Mouse (Mus musculus): ENCODE results near the gene Taf8. TPM values are rescaled to one million over a fixed set of nuclear protein-coding genes. Genes with fewer than 3 reads are reported as not detected.

Taf8 gene
- total and polyA plus RNA-seq, 2 experiments from 2014 or later, result 11.5 to 15.1 TPM

DNA sequence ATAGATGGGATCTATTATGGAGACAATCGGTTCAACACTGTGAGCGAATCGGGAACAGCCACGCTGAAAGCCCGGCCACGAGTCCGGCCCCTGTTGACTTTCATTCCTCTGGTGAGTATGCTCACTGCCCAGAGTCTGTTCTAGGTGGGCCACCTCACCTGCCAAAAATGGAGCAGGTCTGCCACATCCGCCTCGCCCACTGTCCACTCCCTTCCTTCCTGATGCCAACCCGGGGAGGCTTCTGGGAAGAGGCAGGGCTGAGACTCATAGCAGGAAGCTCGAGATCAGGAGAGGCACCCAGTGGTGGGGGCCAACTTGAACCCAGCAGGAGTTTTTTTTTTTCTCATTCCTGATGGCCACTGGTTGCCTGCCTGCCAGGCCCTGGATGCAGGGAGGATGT, 55.5 kb downstream of the Taf8 start:
- DNase-seq (ENCODE audit: low spot score), result no peak
- TF ChIP-seq CTCF (IDR thresholded peaks at IDR 0.05), result no peak
- 90% methylated on average over 11 of the region's 11 CpGs for WGBS

DNA sequence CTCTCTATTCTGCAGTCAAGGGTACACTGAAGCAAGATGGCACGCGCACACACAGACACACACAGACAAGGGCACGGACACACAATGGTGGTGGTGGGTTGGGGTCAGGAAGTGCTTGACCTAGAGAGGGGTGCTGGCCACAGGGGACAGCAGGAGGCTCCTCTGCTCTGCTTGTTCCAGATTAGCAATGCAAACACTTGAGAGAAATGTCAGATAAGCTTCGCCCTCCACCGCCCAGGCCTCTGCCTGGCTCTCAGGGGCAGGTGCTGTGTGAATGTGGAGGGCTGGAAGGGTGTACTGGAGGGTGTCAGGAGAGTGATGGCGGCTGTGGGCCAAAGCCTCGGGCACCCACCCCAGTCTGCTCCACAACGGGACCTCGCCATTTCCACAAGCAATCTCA, 56.1 kb downstream of the Taf8 start:
- 72% methylated on average over 9 of the region's 9 CpGs for WGBS
- H3K9me3 ChIP-seq (ENCODE audit: low read length), result no peaks in the 10 kb centered on the region
- TF ChIP-seq CTCF (IDR thresholded peaks at IDR 0.05), result no peak
- no peak overlapping the region for H3K4me2 ChIP-seq (ENCODE audit: low read depth, low read length, poor library complexity, severe bottlenecking)
- H3K36me3 ChIP-seq (ENCODE audit: insufficient read depth, low read length), result no peaks in the 10 kb centered on the region
- no peak overlapping the region for H3K9ac ChIP-seq (replicated peaks; ENCODE audit: low read length, poor library complexity, severe bottlenecking)
- H3K4me1 ChIP-seq (ENCODE audit: insufficient read depth, low read length), result no peaks in the 10 kb centered on the region
- no peak overlapping the region for H3K27ac ChIP-seq (ENCODE audit: low read depth, low read length)
- ATAC-seq (ENCODE audit: low FRiP score), result no peak
- no peak overlapping the region for H3K4me3 ChIP-seq (ENCODE audit: low read depth, low read length)
- H3K27me3 ChIP-seq (ENCODE audit: insufficient read depth, low read length), result no peaks in the 10 kb centered on the region
- no peak for DNase-seq (ENCODE audit: low spot score)

More for the DNA sequence above, 55.5 kb downstream of the Taf8 start:
- ATAC-seq (ENCODE audit: low FRiP score), result no peak
- H3K4me1 ChIP-seq (ENCODE audit: insufficient read depth, low read length), result no peaks in the 10 kb centered on the region
- H3K9ac ChIP-seq (replicated peaks; ENCODE audit: low read length, poor library complexity, severe bottlenecking), result no peak overlapping the region
- no peaks in the 10 kb centered on the region for H3K36me3 ChIP-seq (ENCODE audit: insufficient read depth, low read length)
- no peaks in the 10 kb centered on the region for H3K27me3 ChIP-seq (ENCODE audit: insufficient read depth, low read length)
- H3K4me2 ChIP-seq (ENCODE audit: low read depth, low read length, poor library complexity, severe bottlenecking), result no peak overlapping the region
- no peak overlapping the region for H3K27ac ChIP-seq (ENCODE audit: low read depth, low read length)
- no peak overlapping the region for H3K4me3 ChIP-seq (ENCODE audit: low read depth, low read length)
- no peaks in the 10 kb centered on the region for H3K9me3 ChIP-seq (ENCODE audit: low read length)

GRCm38 (mm10) chr17:47445518-47445917, 56.6 kb downstream of the Taf8 start:
- DNase-seq (ENCODE audit: low spot score) (no peak), ATAC-seq (ENCODE audit: low FRiP score) (no peak)
- Histone ChIP-seq H3K36me3 (ENCODE audit: insufficient read depth, low read length) (no peaks in the 10 kb centered on the region), H3K4me3 (ENCODE audit: low read depth, low read length) (no peak overlapping the region), H3K4me1 (ENCODE audit: insufficient read depth, low read length) (peaks cover 2% of the 10 kb centered on the region; the same call in 1 of the 2 replicates), H3K27me3 (ENCODE audit: insufficient read depth, low read length) (no peaks in the 10 kb centered on the region), H3K9me3 (ENCODE audit: low read length) (no peaks in the 10 kb centered on the region), H3K27ac (ENCODE audit: low read depth, low read length) (no peak overlapping the region), H3K4me2 (ENCODE audit: low read depth, low read length, poor library complexity, severe bottlenecking) (no peak overlapping the region), H3K9ac (replicated peaks; ENCODE audit: low read length, poor library complexity, severe bottlenecking) (no peak overlapping the region)
- no peak for TF ChIP-seq CTCF (IDR thresholded peaks at IDR 0.05)
- 73% methylated on average over 11 of the region's 11 CpGs for WGBS

- Histone ChIP-seq H3K4me2 (ENCODE audit: low read depth, low read length, poor library complexity, severe bottlenecking) (no peak overlapping the region), H3K4me3 (ENCODE audit: low read depth, low read length) (no peak overlapping the region), H3K9me3 (ENCODE audit: low read length) (no peaks in the 10 kb centered on the region), H3K9ac (replicated peaks; ENCODE audit: low read length, poor library complexity, severe bottlenecking) (no peak overlapping the region), H3K4me1 (ENCODE audit: insufficient read depth, low read length) (peaks cover 6% of the 10 kb centered on the region; the same call in 1 of the 2 replicates), H3K36me3 (ENCODE audit: insufficient read depth, low read length) (no peaks in the 10 kb centered on the region), H3K27ac (ENCODE audit: low read depth, low read length) (no peak overlapping the region), H3K27me3 (ENCODE audit: insufficient read depth, low read length) (no peaks in the 10 kb centered on the region)
- 77% methylated on average over 6 of the region's 6 CpGs for WGBS
- TF ChIP-seq CTCF (IDR thresholded peaks at IDR 0.05), result no peak
- no peak for ATAC-seq (ENCODE audit: low FRiP score)
- no peak for DNase-seq (ENCODE audit: low spot score)
Observed at GRCm38 (mm10) chr17:47444113-47444512, 58.0 kb downstream of the Taf8 start.

DNA sequence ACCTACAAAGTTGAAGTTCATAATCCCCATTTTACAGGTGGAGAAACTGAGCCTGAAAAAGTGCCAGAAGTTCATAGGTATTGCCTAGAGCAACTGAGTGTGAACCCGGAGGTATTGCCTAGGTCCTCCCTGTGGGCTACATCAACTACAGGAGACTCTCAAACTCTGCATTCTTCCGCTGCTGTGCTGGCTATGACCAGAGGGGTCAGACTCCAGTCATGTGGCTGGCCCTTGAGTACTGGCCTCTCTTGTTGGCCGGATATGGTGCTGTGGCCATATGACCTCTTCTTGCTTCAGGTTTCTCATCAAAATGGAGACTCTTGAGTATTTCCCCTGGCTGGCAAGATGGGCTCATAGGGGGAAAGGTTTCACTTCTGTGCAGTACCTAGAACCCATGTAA, 59.8 kb downstream of the Taf8 start:
- no peaks in the 10 kb centered on the region for H3K9me3 ChIP-seq (ENCODE audit: low read length)
- ATAC-seq (ENCODE audit: low FRiP score) (no peak), DNase-seq (ENCODE audit: low spot score) (no peak)
- peaks cover 6% of the 10 kb centered on the region; the same call in 1 of the 2 replicates for H3K4me1 ChIP-seq (ENCODE audit: insufficient read depth, low read length)
- no peak for TF ChIP-seq CTCF (IDR thresholded peaks at IDR 0.05)
- H3K4me3 ChIP-seq (ENCODE audit: low read depth, low read length), result no peak overlapping the region
- H3K4me2 ChIP-seq (ENCODE audit: low read depth, low read length, poor library complexity, severe bottlenecking), result no peak overlapping the region
- 91% methylated on average over 3 of the region's 3 CpGs for WGBS
- H3K36me3 ChIP-seq (ENCODE audit: insufficient read depth, low read length), result no peaks in the 10 kb centered on the region
- no peak overlapping the region for H3K27ac ChIP-seq (ENCODE audit: low read depth, low read length)
- H3K9ac ChIP-seq (replicated peaks; ENCODE audit: low read length, poor library complexity, severe bottlenecking), result no peak overlapping the region
- peaks cover 9% of the 10 kb centered on the region for H3K27me3 ChIP-seq (ENCODE audit: insufficient read depth, low read length)

- TF ChIP-seq CTCF (IDR thresholded peaks at IDR 0.05), result no peak
- Histone ChIP-seq H3K4me1 (ENCODE audit: insufficient read depth, low read length) (peaks cover 7% of the 10 kb centered on the region; the same call in 1 of the 2 replicates), H3K27me3 (ENCODE audit: insufficient read depth, low read length) (peaks cover 12% of the 10 kb centered on the region), H3K4me2 (ENCODE audit: low read depth, low read length, poor library complexity, severe bottlenecking) (no peak overlapping the region), H3K4me3 (ENCODE audit: low read depth, low read length) (no peak overlapping the region), H3K36me3 (ENCODE audit: insufficient read depth, low read length) (no peaks in the 10 kb centered on the region), H3K9me3 (ENCODE audit: low read length) (no peaks in the 10 kb centered on the region), H3K27ac (ENCODE audit: low read depth, low read length) (no peak overlapping the region), H3K9ac (replicated peaks; ENCODE audit: low read length, poor library complexity, severe bottlenecking) (no peak overlapping the region)
- ATAC-seq (ENCODE audit: low FRiP score) (no peak), DNase-seq (ENCODE audit: low spot score) (no peak)
- WGBS, result 80% methylated on average over 19 of the region's 19 CpGs
Observed at GRCm38 (mm10) chr17:47441296-47442051, 60.6 kb downstream of the Taf8 start.
